Comparison of ENCODE assay signal across 1 mouse cellular context in the genomic region with DNA sequence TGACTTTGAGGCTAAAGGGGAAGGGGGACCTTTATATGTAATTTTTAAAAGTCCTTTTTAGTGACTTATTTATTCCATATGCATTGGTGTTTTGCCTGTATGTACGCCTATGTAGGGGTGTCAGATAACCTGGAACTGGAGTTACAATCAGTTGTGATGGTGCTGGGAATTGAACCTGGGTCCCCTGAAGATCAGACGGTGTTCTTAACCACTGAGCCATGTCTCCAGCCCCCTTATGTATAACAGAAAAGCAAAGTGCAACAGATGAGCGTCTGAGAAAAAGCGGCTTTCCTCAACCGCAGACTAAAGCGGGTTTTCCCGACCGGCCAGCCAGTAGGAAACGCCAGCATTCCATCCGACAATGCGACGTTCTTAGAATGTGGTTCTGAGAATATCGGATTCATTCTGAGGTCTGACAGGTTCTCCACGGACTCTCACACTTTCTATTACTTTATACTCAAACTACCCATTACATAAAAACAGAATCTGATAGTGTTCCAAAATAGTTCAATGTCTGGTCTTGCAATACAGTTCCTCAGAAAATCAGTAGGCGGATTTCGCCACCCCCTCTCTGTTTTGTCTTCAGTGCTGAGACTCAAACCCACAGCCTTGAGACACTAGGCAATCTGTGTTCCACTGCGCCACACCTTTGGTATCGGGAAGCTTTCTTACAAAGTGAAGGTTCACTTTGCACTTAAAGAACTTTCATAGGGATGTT.
TF ChIP-seq lines count a peak whose summit lies in the region.

No protein-coding gene starts in this region.

TF ChIP-seq in CH12.LX, 34 proteins besides CTCF, POLR2A, EP300 and RAD21:
- no peak for TF ChIP-seq MEF2A (IDR thresholded peaks at IDR 0.05; ENCODE audit: borderline replicate concordance, low read depth, low read length)
- no peak for TF ChIP-seq ZKSCAN1 (IDR thresholded peaks at IDR 0.05; ENCODE audit: borderline replicate concordance, low read depth, low read length)
- no peak for TF ChIP-seq KAT2A (IDR thresholded peaks at IDR 0.05; ENCODE audit: insufficient replicate concordance, low read length)
- TF ChIP-seq BHLHE40 (IDR thresholded peaks at IDR 0.05; ENCODE audit: low read depth, low read length) = no peak
- TF ChIP-seq POLR2AphosphoS2 (IDR thresholded peaks at IDR 0.05; ENCODE audit: low read depth, low read length) = no peak
